In the genomic region with DNA sequence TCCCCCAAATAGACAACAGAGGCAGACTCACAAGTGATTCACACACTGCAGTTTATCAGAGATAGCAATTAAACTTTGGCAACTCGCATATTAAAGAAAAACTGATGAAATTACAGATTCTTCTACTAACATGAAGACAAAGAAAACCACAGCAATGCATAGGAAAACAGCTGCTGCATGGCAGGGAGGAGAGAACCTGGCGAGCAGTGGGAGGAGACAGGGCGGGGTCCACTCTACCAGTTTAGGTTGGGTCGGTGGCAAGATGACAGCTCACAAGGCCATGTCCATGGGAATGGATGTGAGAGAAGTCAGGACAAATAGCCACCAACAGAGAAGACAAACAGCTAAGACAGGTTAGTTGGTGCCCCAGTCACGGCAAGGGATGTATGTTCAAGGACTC, we compare ENCODE assay signal across 18 mouse cellular contexts. TPM values are rescaled to one million over a fixed set of nuclear protein-coding genes. Genes with fewer than 3 reads are reported as not detected.
A peak's percentile ranks its signal among the peaks of the same experiment; 100 is the strongest.
DNase-seq lines count a peak whose midpoint lies in the region; ATAC-seq and TF ChIP-seq lines count a peak whose summit lies in the region.
"Had no signal": no experiment of that assay in that cellular context is flagged by ENCODE, and none has a peak within 500 bp of the region (broad histone marks: within the 10 kb centered on the region; RNA-seq: fewer than 3 reads in every experiment).

No protein-coding gene starts in this region.

- H3K27me3 ChIP-seq in heart, postnatal 0 days (ENCODE audit: control insufficient read depth, insufficient read depth, low read length) = no peaks in the 10 kb centered on the region
- H3K27me3 ChIP-seq in heart, embryonic 11.5 days (ENCODE audit: control insufficient read depth, insufficient read depth, low read length) = no peaks in the 10 kb centered on the region
- no peaks in the 10 kb centered on the region for H3K27me3 ChIP-seq in stomach, embryonic 14.5 days (ENCODE audit: control insufficient read depth, insufficient read depth, low read length)
- no peaks in the 10 kb centered on the region for H3K27me3 ChIP-seq in stomach, postnatal 0 days (ENCODE audit: control insufficient read depth, insufficient read depth, low read length)
- no peaks in the 10 kb centered on the region for H3K27me3 ChIP-seq in limb, embryonic 15.5 days
- H3K27me3 ChIP-seq: Patski had no signal

- no peak for ATAC-seq in heart, postnatal 0 days (ENCODE audit: insufficient read depth, low read depth)
- no peak for ATAC-seq in heart, embryonic 11.5 days (replicated peaks; ENCODE audit: insufficient number of reproducible peaks, low FRiP score, low TSS enrichment)
- no peak for ATAC-seq in stomach, embryonic 14.5 days (ENCODE audit: insufficient number of reproducible peaks, insufficient read depth, low FRiP score, low read depth)
- ATAC-seq in stomach, postnatal 0 days (ENCODE audit: low FRiP score, low TSS enrichment) = no peak
- no peak for ATAC-seq in limb, embryonic 15.5 days (ENCODE audit: insufficient number of reproducible peaks, low FRiP score, low TSS enrichment, low read depth)
- ATAC-seq: CD4-positive, CD25-positive, alpha-beta regulatory T cell, adult 4 months; Patski had no signal

- no peak overlapping the region for H3K4me3 ChIP-seq in heart, postnatal 0 days (ENCODE audit: low read depth, low read length)
- H3K4me3 ChIP-seq in heart, embryonic 11.5 days (ENCODE audit: low read depth, low read length) = no peak overlapping the region
- H3K4me3 ChIP-seq in stomach, embryonic 14.5 days (ENCODE audit: low read depth, low read length) = no peak overlapping the region
- no peak overlapping the region for H3K4me3 ChIP-seq in stomach, postnatal 0 days (ENCODE audit: low read depth, low read length)
- no peak overlapping the region for H3K4me3 ChIP-seq in limb, embryonic 15.5 days
- H3K4me3 ChIP-seq: forebrain, embryonic 10.5 days had no signal

- intact Hi-C loops in left cerebral cortex, postnatal 14 days (cut with DNase I) = no loop called here

- H3K4me2 ChIP-seq in heart, postnatal 0 days (ENCODE audit: low read depth, low read length) = 0 out of 2 replicates have a peak overlapping the region, but pooled peaks have one; percentile 47
- H3K4me2 ChIP-seq in heart, embryonic 11.5 days = no peak overlapping the region
- H3K4me2 ChIP-seq in stomach, embryonic 14.5 days (replicated peaks; ENCODE audit: low read depth, low read length) = peak overlapping the region; percentile 33; the same call in 1 of the 2 replicates
- H3K4me2 ChIP-seq in stomach, postnatal 0 days (replicated peaks; ENCODE audit: low read depth) = no peak overlapping the region
- peak overlapping the region; percentile 39; the same call in 1 of the 2 replicates for H3K4me2 ChIP-seq in limb, embryonic 15.5 days

- no peak for TF ChIP-seq CTCF in heart, postnatal 0 days (IDR thresholded peaks at IDR 0.05; ENCODE audit: low read depth)
- TF ChIP-seq CTCF in stomach, postnatal 0 days (IDR thresholded peaks at IDR 0.05; ENCODE audit: low read depth) = no peak

- no peak overlapping the region for H3K9ac ChIP-seq in heart, postnatal 0 days (replicated peaks; ENCODE audit: low read depth, low read length)
- H3K9ac ChIP-seq in heart, embryonic 11.5 days (ENCODE audit: low read depth, low read length) = no peak overlapping the region
- no peak overlapping the region for H3K9ac ChIP-seq in stomach, embryonic 14.5 days (replicated peaks; ENCODE audit: low read depth, low read length)
- H3K9ac ChIP-seq in stomach, postnatal 0 days (ENCODE audit: low read length) = no peak overlapping the region
- no peak overlapping the region for H3K9ac ChIP-seq in limb, embryonic 15.5 days

- WGBS in heart, postnatal 0 days = 81% methylated on average over 5 of the region's 5 CpGs
- 85% methylated on average over 5 of the region's 5 CpGs for WGBS in heart, embryonic 11.5 days (ENCODE audit: insufficient replicate concordance)
- WGBS in stomach, embryonic 14.5 days = 82% methylated on average over 5 of the region's 5 CpGs
- WGBS in stomach, postnatal 0 days = 75% methylated on average over 5 of the region's 5 CpGs
- WGBS in limb, embryonic 15.5 days = 77% methylated on average over 5 of the region's 5 CpGs

- DNase-seq in heart, postnatal 0 days (ENCODE audit: low spot score) = no peak
- no peak for DNase-seq in stomach, postnatal 0 days (ENCODE audit: low spot score)
- DNase-seq in urinary bladder, adult 2 months (ENCODE audit: low spot score) = no peak
- no peak for DNase-seq in frontal cortex, postnatal 36 days (ENCODE audit: low spot score in 2 of 2)
- no peak for DNase-seq in left cerebral cortex, postnatal 14 days (ENCODE audit: low spot score in 2 of 2)
- DNase-seq: adrenal gland, adult 8-10 months; heart, postnatal 4 days; lung, postnatal 10 days had no signal

- H3K9me3 ChIP-seq in heart, postnatal 0 days (replicated peaks; ENCODE audit: control insufficient read depth, low read length) = no peaks in the 10 kb centered on the region
- no peaks in the 10 kb centered on the region for H3K9me3 ChIP-seq in heart, embryonic 11.5 days (replicated peaks; ENCODE audit: control insufficient read depth, low read length)
- no peaks in the 10 kb centered on the region for H3K9me3 ChIP-seq in stomach, embryonic 14.5 days (ENCODE audit: control insufficient read depth, low read depth, low read length)
- H3K9me3 ChIP-seq in stomach, postnatal 0 days (ENCODE audit: control insufficient read depth, low read length) = no peaks in the 10 kb centered on the region
- H3K9me3 ChIP-seq in limb, embryonic 15.5 days = no peaks in the 10 kb centered on the region
- H3K9me3 ChIP-seq: forebrain, embryonic 10.5 days had no signal

- peaks cover 7% of the 10 kb centered on the region; the same call in 1 of the 2 replicates for H3K4me1 ChIP-seq in heart, postnatal 0 days (ENCODE audit: control insufficient read depth, insufficient read depth)
- no peaks in the 10 kb centered on the region for H3K4me1 ChIP-seq in heart, embryonic 11.5 days (ENCODE audit: control insufficient read depth, insufficient read depth, low read length)
- peaks cover 16% of the 10 kb centered on the region for H3K4me1 ChIP-seq in stomach, embryonic 14.5 days (ENCODE audit: control insufficient read depth, insufficient read depth, low read length)
- no peaks in the 10 kb centered on the region for H3K4me1 ChIP-seq in stomach, postnatal 0 days (replicated peaks; ENCODE audit: control insufficient read depth, insufficient read depth)
- H3K4me1 ChIP-seq in limb, embryonic 15.5 days = peaks cover 24% of the 10 kb centered on the region

- no peak overlapping the region for H3K27ac ChIP-seq in heart, postnatal 0 days (ENCODE audit: low read depth)
- H3K27ac ChIP-seq in heart, embryonic 11.5 days (ENCODE audit: low read depth, low read length) = no peak overlapping the region
- H3K27ac ChIP-seq in stomach, embryonic 14.5 days (ENCODE audit: low read length) = peak overlapping the region; percentile 87; the same call in 1 of the 2 replicates
- no peak overlapping the region for H3K27ac ChIP-seq in stomach, postnatal 0 days (replicated peaks)
- peak overlapping the region; percentile 85 for H3K27ac ChIP-seq in limb, embryonic 15.5 days
- H3K27ac ChIP-seq: forebrain, embryonic 10.5 days had no signal

- TF ChIP-seq EP300 in heart, postnatal 0 days (IDR thresholded peaks at IDR 0.05; ENCODE audit: low read depth) = no peak
- no peak for TF ChIP-seq EP300 in stomach, postnatal 0 days (optimal IDR thresholded peaks at IDR 0.05)

- peaks cover 62% of the 10 kb centered on the region for H3K36me3 ChIP-seq in heart, postnatal 0 days (replicated peaks; ENCODE audit: control insufficient read depth, insufficient read depth, low read length)
- peaks cover 25% of the 10 kb centered on the region for H3K36me3 ChIP-seq in heart, embryonic 11.5 days (ENCODE audit: control insufficient read depth, insufficient read depth, low read length)
- H3K36me3 ChIP-seq in stomach, embryonic 14.5 days (ENCODE audit: control insufficient read depth, insufficient read depth, low read length) = peaks cover 29% of the 10 kb centered on the region
- H3K36me3 ChIP-seq in stomach, postnatal 0 days (ENCODE audit: control insufficient read depth, insufficient read depth, low read length) = peaks cover 11% of the 10 kb centered on the region
- peaks cover 44% of the 10 kb centered on the region for H3K36me3 ChIP-seq in limb, embryonic 15.5 days

RNA-seq across cellular contexts. Expression of a gene that starts 28.5 kb away (rescaled TPM):
- total RNA-seq in heart, postnatal 0 days (2014; rRNA removed; ENCODE audit: low replicate concordance) = not detected in 2 replicates
- polyA plus RNA-seq in heart, postnatal 0 days (2015; fragmentation: Nextera tagmentation; extraction: Ambion mirVana) = not detected in 2 replicates
- polyA plus RNA-seq in heart, embryonic 11.5 days (2014; fragmentation: Nextera tagmentation; extraction: Ambion mirVana) = not detected in 2 replicates
- not detected in 2 replicates for polyA plus RNA-seq in stomach, embryonic 14.5 days (2014; fragmentation: Nextera tagmentation; extraction: Ambion mirVana)
- not detected in 2 replicates for polyA plus RNA-seq in stomach, postnatal 0 days (2015; fragmentation: Nextera tagmentation; extraction: Ambion mirVana)
- not detected in 2 replicates for polyA plus RNA-seq in limb, embryonic 15.5 days (2015; fragmentation: Nextera tagmentation; extraction: Ambion mirVana)
- polyA plus RNA-seq in urinary bladder, adult 2 months (2012; rRNA removed) = 1.6 and 2.0 TPM in 2 replicates
- 1 to 10 TPM in 1 of 2 experiments, not detected in 1; 1.0 TPM for total RNA-seq in left cerebral cortex, postnatal 14 days (2021)
- total RNA-seq: heart, postnatal 4 days had no signal
- polyA plus RNA-seq: CD4-positive, CD25-positive, alpha-beta regulatory T cell, adult 4 months; forebrain, embryonic 10.5 days; kidney, embryonic 14.5 days; Patski had no signal

RNA-seq across cellular contexts. Expression of a gene that starts 30.8 kb away (rescaled TPM):
- total RNA-seq in heart, postnatal 0 days (2014; rRNA removed; ENCODE audit: low replicate concordance) = not detected in 2 replicates
- polyA plus RNA-seq in heart, postnatal 0 days (2015; fragmentation: Nextera tagmentation; extraction: Ambion mirVana) = not detected in 2 replicates
- not detected in 2 replicates for polyA plus RNA-seq in heart, embryonic 11.5 days (2014; fragmentation: Nextera tagmentation; extraction: Ambion mirVana)
- not detected in 2 replicates for polyA plus RNA-seq in stomach, embryonic 14.5 days (2014; fragmentation: Nextera tagmentation; extraction: Ambion mirVana)
- not detected in 2 replicates for polyA plus RNA-seq in stomach, postnatal 0 days (2015; fragmentation: Nextera tagmentation; extraction: Ambion mirVana)
- polyA plus RNA-seq in limb, embryonic 15.5 days (2015; fragmentation: Nextera tagmentation; extraction: Ambion mirVana) = not detected in 2 replicates
- not detected in 2 replicates for polyA plus RNA-seq in urinary bladder, adult 2 months (2012; rRNA removed)
- not detected for total RNA-seq in left cerebral cortex, postnatal 14 days (2021)
- total RNA-seq: adrenal gland, adult 8-10 months; gastrocnemius, adult 8-10 months; heart, postnatal 4 days; left cerebral cortex, postnatal 10 days had no signal
- polyA plus RNA-seq: CD4-positive, CD25-positive, alpha-beta regulatory T cell, adult 4 months; cortical plate, adult 2 months; forebrain, embryonic 10.5 days; kidney, embryonic 14.5 days had no signal

Comparison
In these comparisons a context has a peak if more than half of its experiments do, and no peak if none do; other contexts are left out.
1. H3K27ac ChIP-seq: peak in stomach, embryonic 14.5 days (single experiment) and limb, embryonic 15.5 days (single experiment); none in heart, postnatal 0 days (single experiment), heart, embryonic 11.5 days (single experiment) and stomach, postnatal 0 days (single experiment).
2. H3K4me2 ChIP-seq: peak in heart, postnatal 0 days (single experiment), stomach, embryonic 14.5 days (single experiment) and limb, embryonic 15.5 days (single experiment); none in heart, embryonic 11.5 days (single experiment) and stomach, postnatal 0 days (single experiment).